Mouse (Mus musculus) heart, adult 11 months (tissue): ENCODE measurements around the gene Gm4216.
"Not testable (repeated sequence)": the region's sequence is repeated elsewhere in the genome, so short reads cannot be mapped to it uniquely, and the experiment has no call there.

Source experiments
- DNase-seq: peaks from one replicate; pipeline ENCODE4 v3.0.0; 2022

The Gm4216 gene

GRCm38 (mm10) chr7:23019823-23020222 is at the start of gene Gm4216:
TSS of gene Gm4216 (minus strand) at chr7:23019923.
- not testable (repeated sequence) for DNase-seq

GRCm38 (mm10) chr7:23067356-23067755 is 47.6 kb upstream of the Gm4216 start, which contains the start of gene Gm8720:
TSS of gene Gm8720 (minus strand) at chr7:23067456.
- DNase-seq, result not testable (repeated sequence)

- not testable (repeated sequence) for DNase-seq
Measured at GRCm38 (mm10) chr7:23055240-23055639, 35.5 kb upstream of the Gm4216 start, which contains the start of gene Vmn1r163. TSS of gene Vmn1r163 (plus strand) at chr7:23055540.

- DNase-seq, result not testable (repeated sequence)
Measured at GRCm38 (mm10) chr7:22984573-22984972, 35.1 kb downstream of the Gm4216 start, which contains the start of gene Gm4214. TSS of gene Gm4214 (minus strand) at chr7:22984673.
